Mouse (Mus musculus): ENCODE measurements at regions not wholly inside any gene's neighbourhood (a gene's known extent, or its start where the extent isn't known, plus 50 kb on each side); places are given as distances from the start of the nearest gene placed in this dataset.

GRCm38 (mm10) chr15:63724543-63725186, 120.3 kb downstream of the Gsdmc2 start:
- DNase-seq: no peak

DNA sequence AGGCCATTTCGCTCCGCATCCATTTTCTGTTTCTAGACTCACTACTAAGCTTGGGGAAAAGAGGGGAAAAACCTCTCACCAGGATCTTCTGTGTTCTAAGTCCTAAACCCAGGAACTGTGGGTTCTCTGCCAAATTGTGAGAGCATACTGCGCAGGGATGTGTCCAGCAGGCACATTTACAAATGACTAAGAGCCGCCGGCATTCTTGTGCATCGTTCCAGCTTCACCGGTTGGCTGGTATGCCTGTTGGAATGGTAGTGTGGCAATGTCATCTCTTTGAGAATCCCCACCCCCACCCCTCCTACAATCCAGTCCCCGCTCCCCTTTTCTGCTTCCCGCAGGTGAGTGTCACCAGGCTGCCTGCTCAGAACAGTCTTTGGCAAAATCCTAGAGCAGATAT, 122.0 kb downstream of the Gsdmc2 start:
- DNase-seq: no peak

- DNase-seq: peak; percentile 6
Measured at GRCm38 (mm10) chr15:63721669-63722357, 123.2 kb downstream of the Gsdmc2 start.

GRCm38 (mm10) chr15:63717812-63718211, 127.2 kb downstream of the Gsdmc2 start:
- DNase-seq: no peak

GRCm38 (mm10) chr15:63713697-63714096, 131.3 kb downstream of the Gsdmc2 start:
- DNase-seq: no peak

GRCm38 (mm10) chr15:63710381-63710780, 134.6 kb downstream of the Gsdmc2 start:
- DNase-seq: no peak

DNA sequence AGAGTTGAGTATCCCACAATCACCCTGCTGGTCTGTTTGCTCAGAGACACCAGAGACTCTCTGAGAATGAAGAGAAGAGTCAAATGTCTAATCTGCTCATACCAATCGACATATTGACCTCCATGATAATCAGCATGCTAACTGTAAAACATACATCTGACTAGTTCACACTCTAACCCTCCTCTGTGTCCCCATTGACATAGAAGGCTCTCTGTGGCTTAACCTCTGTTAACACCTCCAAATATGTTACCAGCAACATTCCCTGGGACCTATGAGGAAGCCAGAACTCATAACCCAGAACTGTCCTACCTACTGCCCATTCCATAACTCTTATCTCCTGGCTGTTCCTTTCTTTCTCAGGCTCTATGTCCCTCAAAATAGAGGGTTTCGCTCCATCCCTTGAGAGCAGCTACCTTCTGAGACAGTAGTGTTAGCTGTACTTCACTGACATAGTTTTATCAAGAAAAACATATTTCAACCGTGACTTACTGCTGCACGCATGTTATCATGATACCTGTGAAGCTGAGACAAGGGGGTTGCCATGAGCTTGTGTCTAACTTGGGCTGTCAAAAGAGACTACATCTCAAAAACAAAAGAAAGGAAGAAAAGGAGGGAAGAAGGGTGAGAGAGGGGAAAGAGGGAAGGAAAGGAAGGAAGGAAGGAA, 135.6 kb downstream of the Gsdmc2 start:
- DNase-seq: no peak

DNA sequence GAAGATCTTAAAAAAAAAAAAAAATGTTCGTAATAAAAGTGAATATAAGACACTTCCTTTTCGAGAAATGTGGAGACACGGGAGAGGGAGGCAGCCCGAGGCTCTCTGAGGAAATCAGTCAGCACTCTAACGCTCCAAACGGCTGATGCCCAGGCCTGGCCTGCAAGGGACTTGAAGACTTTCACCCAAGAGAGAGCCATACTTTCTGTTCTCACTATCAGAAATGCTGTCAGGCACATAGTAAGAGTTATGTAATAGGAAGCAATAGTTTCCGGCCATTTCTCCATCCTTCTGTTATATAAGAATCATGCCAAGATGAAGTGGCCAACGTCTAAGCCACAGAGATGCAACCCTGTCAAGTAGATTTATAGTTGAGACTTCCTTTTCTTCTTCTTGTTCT, 140.3 kb downstream of the Gsdmc2 start:
- DNase-seq: no peak

- no peak for DNase-seq
Measured at GRCm38 (mm10) chr15:63697831-63698230, 147.1 kb downstream of the Gsdmc2 start.

GRCm38 (mm10) chr15:63694150-63694549, 150.8 kb downstream of the Gsdmc2 start:
- DNase-seq: no peak

DNA sequence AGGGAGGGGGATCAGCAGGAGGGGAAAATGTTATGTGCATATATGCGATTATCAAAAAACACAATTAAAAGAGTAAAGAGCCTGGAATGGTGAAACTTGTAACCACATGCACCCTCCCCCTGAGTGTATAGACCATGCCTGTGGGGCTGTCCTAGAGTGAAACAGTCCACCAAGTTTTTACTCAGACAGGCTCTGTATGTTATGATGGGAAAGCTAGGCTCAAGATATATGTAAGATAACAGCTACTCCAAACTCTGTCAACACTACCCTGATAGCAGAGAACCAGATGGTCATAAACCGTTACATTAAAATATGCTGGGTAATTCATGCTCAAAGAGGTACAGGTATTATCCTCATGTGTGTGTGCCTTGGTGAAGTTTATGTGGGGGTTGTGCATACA, 151.4 kb downstream of the Gsdmc2 start:
- no peak for DNase-seq

DNA sequence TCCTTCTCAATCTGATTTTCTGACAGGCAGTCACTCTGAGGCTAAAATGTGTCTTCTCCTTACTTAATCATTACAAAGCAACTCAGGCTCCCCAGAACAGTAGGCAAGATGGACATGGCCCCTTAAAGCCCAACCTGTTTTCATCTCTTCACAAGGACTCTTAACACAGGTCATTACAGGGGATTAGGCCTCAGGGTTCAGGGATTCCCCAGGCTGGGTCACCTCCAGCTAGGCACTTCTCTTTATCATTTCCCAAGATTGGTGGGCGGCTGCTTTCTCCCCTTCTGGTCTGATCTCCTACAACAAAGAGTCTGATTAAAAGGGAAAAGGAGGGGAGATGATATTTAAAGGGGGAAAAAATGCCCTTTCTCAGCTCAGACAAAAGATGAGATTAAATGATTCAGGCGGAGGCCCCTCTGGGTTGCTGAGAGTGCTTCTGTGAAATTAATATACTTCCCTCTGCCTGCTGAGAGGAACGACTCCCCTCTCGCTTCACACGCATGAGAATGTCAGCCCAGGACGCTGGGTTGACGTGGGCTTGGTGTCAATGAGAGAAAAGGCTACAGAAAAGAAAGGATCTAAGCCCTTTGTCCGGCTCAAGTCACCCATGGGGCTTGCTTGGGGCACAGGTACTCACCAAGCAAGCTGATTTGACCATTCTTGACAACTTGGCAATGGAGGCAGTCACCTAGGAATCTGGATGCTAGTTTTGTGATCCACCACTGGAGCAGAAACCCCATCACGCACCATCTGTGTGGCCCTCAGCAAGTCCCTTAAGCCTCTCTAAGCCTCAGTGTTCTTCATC, 152.3 kb downstream of the Gsdmc2 start:
- no peak for DNase-seq

DNA sequence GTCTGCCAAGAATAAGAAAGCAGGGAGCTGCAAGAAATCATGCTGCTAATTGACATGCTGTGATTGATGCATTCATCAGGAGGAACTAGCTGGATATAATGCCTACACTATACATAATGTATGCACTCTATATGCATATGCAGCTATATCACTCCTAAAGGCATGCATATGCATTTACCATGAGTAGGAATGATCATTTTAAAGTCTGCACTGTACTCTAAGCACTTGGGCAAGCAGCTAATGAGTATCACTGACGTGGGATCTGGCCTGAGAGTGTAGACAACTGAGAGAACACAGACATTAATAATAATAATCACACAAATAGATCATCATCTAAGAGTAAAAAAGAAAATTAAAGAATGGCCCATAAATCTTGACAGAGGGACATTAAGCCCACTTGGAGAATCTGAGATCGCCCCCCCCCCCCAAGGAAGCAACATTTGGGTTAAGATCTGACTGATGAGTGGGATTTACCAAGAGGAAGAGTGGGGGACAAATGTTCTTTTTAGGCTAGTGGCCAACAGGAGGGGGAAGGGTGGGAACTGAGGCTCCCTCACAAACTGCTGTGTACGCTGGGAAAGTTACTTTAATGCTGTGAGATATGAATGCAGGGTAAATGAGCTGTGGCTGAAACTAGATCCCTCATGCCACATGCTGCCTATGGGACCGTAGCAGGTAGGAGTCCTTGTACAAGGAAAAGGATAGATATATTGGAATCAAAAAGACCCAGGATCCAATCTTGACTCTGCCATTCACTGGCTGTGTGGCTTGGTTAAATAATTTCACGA, 155.0 kb downstream of the Gsdmc2 start:
- no peak for DNase-seq

- DNase-seq: no peak
Measured at GRCm38 (mm10) chr15:63687852-63688251, 157.1 kb downstream of the Gsdmc2 start.

- no peak for DNase-seq
Measured at GRCm38 (mm10) chr15:63686954-63687562, 157.9 kb downstream of the Gsdmc2 start.

DNA sequence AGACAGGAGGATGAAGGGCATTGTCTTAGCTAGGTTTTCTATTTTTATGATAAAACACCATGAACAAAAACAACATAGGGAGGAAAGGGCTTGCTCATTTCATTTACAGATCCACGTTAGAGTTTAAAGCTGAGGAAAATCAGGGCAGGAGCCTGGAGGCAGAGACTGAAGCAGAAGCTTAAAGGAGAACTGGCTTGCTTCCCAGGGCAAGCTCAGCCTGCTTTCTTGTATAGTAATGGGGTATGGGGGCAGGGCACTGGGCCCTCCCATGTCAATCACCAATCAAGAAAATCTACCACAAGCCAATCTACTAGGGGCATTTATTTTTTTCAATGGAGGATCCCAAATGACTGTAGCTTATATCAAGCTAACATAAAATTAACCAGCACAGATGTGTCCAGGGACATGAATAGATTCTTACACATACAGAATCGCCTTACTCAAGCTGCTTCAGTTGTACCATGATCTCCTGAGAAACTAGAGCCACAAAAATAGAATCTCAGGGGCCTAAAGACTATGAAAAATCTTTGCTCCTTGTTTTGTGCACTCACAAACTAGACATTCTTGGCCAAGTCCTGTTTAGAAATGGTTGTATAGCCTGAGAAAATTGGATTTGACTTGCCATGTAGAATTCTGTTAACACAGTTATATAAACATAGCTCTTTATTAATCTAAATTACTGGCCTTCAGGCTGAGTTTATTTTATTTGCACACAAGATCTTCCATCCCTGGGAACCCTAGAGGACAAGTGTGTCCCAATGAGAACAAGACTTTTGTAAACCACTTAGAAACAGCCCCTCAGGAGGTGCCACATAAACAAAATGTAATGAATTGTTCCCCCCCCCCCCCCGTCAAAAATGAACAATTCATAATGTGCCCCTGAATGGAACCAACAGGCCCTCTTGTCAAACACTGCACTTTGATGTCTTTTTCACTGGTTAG, 164.7 kb downstream of the Gsdmc2 start:
- no peak for DNase-seq

DNA sequence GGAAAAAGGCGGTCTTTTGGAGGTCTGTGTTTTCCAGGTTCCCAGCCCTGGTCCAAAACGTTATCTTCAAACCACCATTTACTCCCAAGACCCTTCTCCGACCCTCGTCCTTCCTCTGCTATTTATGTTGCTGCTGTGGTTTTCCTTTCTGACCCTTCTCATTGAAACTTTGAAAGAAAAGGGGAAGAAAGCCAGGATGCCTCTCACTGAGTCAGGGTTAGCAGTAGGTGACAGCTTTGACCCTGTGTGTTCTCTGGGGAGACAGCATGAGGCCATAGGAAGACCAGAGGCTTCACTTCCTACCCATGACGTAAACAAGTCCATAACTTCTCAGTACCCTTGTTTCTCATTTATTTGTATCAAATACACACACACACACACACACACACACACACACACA, 166.1 kb downstream of the Gsdmc2 start:
- DNase-seq: no peak

GRCm38 (mm10) chr15:63675491-63676036, 169.4 kb downstream of the Gsdmc2 start:
- DNase-seq: no peak

- DNase-seq: no peak
Measured at GRCm38 (mm10) chr15:63674404-63674803, 170.6 kb downstream of the Gsdmc2 start.

DNA sequence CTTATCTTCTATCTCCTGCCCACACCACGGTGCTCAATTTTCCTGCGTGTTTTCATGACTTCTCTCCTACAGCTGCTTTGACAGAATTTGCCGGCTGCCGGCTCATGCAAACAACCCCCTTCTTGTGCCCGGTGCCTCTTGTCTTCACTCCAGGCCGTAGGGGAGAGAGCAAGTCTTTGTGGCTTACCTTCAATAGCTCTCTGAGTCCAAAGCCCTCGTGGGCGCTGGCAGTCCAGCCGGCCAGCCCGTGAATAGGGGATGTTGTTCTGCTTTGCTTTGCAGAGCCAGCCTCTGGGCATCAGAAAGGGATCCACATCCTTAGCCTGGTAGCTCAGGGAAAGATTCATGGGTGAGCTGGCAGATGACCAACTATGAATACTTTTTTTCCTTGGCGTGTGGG, 173.9 kb downstream of the Gsdmc2 start:
- DNase-seq: no peak
